Mouse (Mus musculus): ENCODE results near the gene Cope. TPM values are rescaled to one million over a fixed set of nuclear protein-coding genes. Genes with fewer than 3 reads are reported as not detected.

The Cope gene
- polyA plus RNA-seq, 1 experiment from 2014 or later: 377 TPM

- no peaks in the 10 kb centered on the region for H3K27me3 ChIP-seq
- peaks cover 21% of the 10 kb centered on the region for H3K36me3 ChIP-seq
- H3K9me3 ChIP-seq (replicated peaks): no peaks in the 10 kb centered on the region
- no peak overlapping the region for H3K4me2 ChIP-seq (replicated peaks)
- no peak overlapping the region for H3K4me3 ChIP-seq (replicated peaks)
- H3K9ac ChIP-seq: no peak overlapping the region
- H3K27ac ChIP-seq (replicated peaks): no peak overlapping the region
- peaks cover 59% of the 10 kb centered on the region for H3K4me1 ChIP-seq
- 70% methylated on average over 1 of the region's 1 CpGs for WGBS
- no peak for ATAC-seq (ENCODE audit: insufficient number of reproducible peaks, low FRiP score, low TSS enrichment, low read depth)
Observed at GRCm38 (mm10) chr8:70347860-70348420, 45.6 kb downstream of the Cope start.

DNA sequence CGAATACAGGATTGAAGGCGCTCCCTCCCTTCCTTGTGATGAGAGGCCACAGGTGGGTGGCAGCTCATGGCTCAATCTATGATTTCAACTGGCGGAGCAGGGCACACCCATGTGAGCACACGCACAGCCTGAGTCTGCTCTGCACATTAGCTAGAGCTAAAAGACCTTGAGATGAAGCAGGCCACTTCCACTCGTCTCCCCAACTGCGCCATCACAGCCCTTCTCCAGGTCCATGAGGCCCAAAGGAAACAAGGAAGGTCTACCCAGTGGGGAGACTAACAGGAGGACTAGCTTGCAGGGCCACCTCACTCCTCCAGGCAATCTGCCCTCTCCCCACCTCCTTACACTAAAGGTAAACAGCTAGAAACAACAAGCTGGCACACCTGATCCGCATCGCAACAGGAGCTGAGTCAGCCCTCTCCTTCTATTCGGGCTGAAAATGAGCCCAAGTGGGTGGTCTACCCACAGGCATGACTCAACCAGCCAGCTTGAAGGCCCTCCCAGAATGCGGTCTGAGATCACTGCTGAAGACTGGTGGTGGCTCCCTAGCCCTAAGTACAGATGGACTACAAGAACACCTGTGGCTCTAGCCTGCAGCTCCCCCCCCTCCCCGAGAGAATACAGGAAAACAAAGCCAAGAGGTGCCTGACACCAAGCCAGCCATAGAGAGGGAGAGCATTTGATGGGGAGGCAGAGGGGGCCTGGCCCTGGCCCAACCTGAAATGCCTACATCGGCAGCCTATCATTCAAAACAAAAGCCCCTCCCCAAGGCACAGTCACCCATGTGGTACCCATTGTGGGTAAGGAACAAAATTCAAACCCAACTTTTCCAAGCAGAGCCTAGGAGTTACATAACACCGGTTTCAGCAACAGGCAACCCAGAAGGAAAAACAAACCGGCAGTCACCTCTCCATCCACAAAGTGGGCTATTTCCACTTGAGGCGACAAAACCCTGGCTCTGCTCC lies 49.0 kb downstream of the Cope start:
- H3K9ac ChIP-seq: peak overlapping the region; percentile 94
- peak overlapping the region; percentile 99 for H3K4me3 ChIP-seq (replicated peaks)
- peak overlapping the region; percentile 98 for H3K4me2 ChIP-seq (replicated peaks)
- peak overlapping the region; percentile 65 for H3K27ac ChIP-seq (replicated peaks)
- peaks cover 9% of the 10 kb centered on the region; the same call in 1 of the 2 replicates for H3K36me3 ChIP-seq
- H3K27me3 ChIP-seq: no peaks in the 10 kb centered on the region
- H3K9me3 ChIP-seq (replicated peaks): no peaks in the 10 kb centered on the region
- no peak for ATAC-seq (ENCODE audit: insufficient number of reproducible peaks, low FRiP score, low TSS enrichment, low read depth)
- whole genome bisulfite sequencing: 31% methylated on average over 15 of the region's 15 CpGs
- H3K4me1 ChIP-seq: peaks cover 58% of the 10 kb centered on the region

DNA sequence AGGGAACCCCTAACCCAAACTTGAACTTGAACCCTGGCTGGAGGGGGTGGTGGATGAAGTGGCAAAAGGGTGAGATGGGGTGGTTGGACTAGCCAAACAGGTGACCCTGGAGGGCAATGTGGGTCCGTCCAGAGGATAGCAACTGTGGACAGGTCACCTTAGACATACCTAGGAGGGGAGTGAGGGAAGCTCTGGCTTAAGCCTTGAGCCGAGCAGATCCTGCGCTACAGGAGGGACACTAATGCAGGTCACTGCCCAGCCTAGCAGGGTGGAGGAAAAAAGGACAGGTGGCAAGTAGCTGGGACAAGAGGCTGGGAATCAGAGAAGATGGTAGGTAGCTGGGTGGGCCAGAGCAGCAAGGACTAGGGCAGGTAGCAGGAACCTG lies 49.7 kb downstream of the Cope start:
- Histone ChIP-seq H3K27me3 (no peaks in the 10 kb centered on the region), H3K4me1 (peaks cover 58% of the 10 kb centered on the region), H3K4me2 (replicated peaks) (peak overlapping the region; percentile 98), H3K9ac (peak overlapping the region; percentile 94), H3K36me3 (peaks cover 9% of the 10 kb centered on the region; the same call in 1 of the 2 replicates), H3K4me3 (replicated peaks) (peak overlapping the region; percentile 99), H3K27ac (replicated peaks) (peak overlapping the region; percentile 63), H3K9me3 (replicated peaks) (no peaks in the 10 kb centered on the region)
- ATAC-seq (ENCODE audit: insufficient number of reproducible peaks, low FRiP score, low TSS enrichment, low read depth): no peak
- WGBS: 16% methylated on average over 3 of the region's 3 CpGs

- Histone ChIP-seq H3K4me3 (replicated peaks) (peak overlapping the region; percentile 99), H3K9me3 (replicated peaks) (no peaks in the 10 kb centered on the region), H3K4me1 (peaks cover 58% of the 10 kb centered on the region), H3K4me2 (replicated peaks) (peak overlapping the region; percentile 98), H3K36me3 (peaks cover 9% of the 10 kb centered on the region; the same call in 1 of the 2 replicates), H3K27me3 (no peaks in the 10 kb centered on the region), H3K9ac (peak overlapping the region; percentile 94), H3K27ac (replicated peaks) (peak overlapping the region; percentile 91)
- WGBS: under 1% methylated on average over 64 of the region's 64 CpGs
- peak; percentile 57; the same call in 1 of the 2 replicates for ATAC-seq (ENCODE audit: insufficient number of reproducible peaks, low FRiP score, low TSS enrichment, low read depth)
Observed at GRCm38 (mm10) chr8:70352657-70353151, 50.4 kb downstream of the Cope start.

GRCm38 (mm10) chr8:70353194-70353817 lies 51.0 kb downstream of the Cope start, which contains the start of gene Upf1:
Upf1 (minus strand) TSS chr8:70353278.
- Histone ChIP-seq H3K4me3 (replicated peaks) (peak within 1 kb of the TSS; percentile 99), H3K4me2 (replicated peaks) (peak within 1 kb of the TSS; percentile 98), H3K36me3 (peaks cover 9% of the 10 kb centered on the region; the same call in 1 of the 2 replicates), H3K27me3 (no peaks in the 10 kb centered on the region), H3K9ac (peak within 1 kb of the TSS; percentile 94), H3K9me3 (replicated peaks) (no peaks in the 10 kb centered on the region), H3K4me1 (peaks cover 53% of the 10 kb centered on the region), H3K27ac (replicated peaks) (peak within 1 kb of the TSS; percentile 91)
- peak; percentile 91 for ATAC-seq (ENCODE audit: insufficient number of reproducible peaks, low FRiP score, low TSS enrichment, low read depth)
- WGBS: under 1% methylated on average over 63 of the region's 69 CpGs

GRCm38 (mm10) chr8:70354004-70354403 lies 51.7 kb downstream of the Cope start:
- peaks cover 46% of the 10 kb centered on the region for H3K4me1 ChIP-seq
- H3K9ac ChIP-seq: peak overlapping the region; percentile 39; the same call in 1 of the 2 replicates
- H3K27ac ChIP-seq (replicated peaks): peak overlapping the region; percentile 79
- H3K4me3 ChIP-seq (replicated peaks): peak overlapping the region; percentile 99
- H3K36me3 ChIP-seq: peaks cover 7% of the 10 kb centered on the region; the same call in 1 of the 2 replicates
- no peak for ATAC-seq (ENCODE audit: insufficient number of reproducible peaks, low FRiP score, low TSS enrichment, low read depth)
- H3K9me3 ChIP-seq (replicated peaks): no peaks in the 10 kb centered on the region
- WGBS: 60% methylated on average over 4 of the region's 4 CpGs
- H3K4me2 ChIP-seq (replicated peaks): peak overlapping the region; percentile 98
- H3K27me3 ChIP-seq: no peaks in the 10 kb centered on the region

- Histone ChIP-seq H3K4me1 (peaks cover 25% of the 10 kb centered on the region), H3K27me3 (no peaks in the 10 kb centered on the region), H3K27ac (replicated peaks) (no peak overlapping the region), H3K9me3 (replicated peaks) (no peaks in the 10 kb centered on the region), H3K36me3 (no peaks in the 10 kb centered on the region), H3K4me3 (replicated peaks) (no peak overlapping the region), H3K9ac (no peak overlapping the region), H3K4me2 (replicated peaks) (no peak overlapping the region)
- no peak for ATAC-seq (ENCODE audit: insufficient number of reproducible peaks, low FRiP score, low TSS enrichment, low read depth)
- WGBS: 83% methylated on average over 1 of the region's 1 CpGs
Observed at GRCm38 (mm10) chr8:70356111-70356510, 53.8 kb downstream of the Cope start.

DNA sequence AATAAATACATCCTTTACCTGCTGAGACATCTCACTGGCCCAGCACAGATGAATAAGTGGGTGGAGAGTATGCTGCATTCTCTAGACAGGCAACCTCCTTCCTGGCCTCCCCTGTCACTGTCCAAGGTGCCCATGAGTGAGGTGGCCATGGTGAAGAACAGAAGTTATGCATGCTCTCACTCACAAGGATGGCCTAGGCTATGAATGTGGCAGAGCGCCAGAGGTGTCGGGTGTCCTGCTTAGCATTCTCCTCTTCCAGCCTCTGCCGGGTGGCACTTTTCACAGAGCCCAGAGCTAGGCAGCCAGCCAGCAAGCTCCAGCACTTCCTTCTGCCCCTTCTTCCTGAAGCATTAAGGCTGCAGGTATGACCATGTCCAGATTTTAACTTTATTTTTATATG lies 57.1 kb downstream of the Cope start:
- Histone ChIP-seq H3K4me2 (replicated peaks) (no peak overlapping the region), H3K27ac (replicated peaks) (no peak overlapping the region), H3K9me3 (replicated peaks) (no peaks in the 10 kb centered on the region), H3K4me3 (replicated peaks) (no peak overlapping the region), H3K9ac (no peak overlapping the region), H3K27me3 (peaks cover 4% of the 10 kb centered on the region; the same call in 1 of the 2 replicates), H3K36me3 (no peaks in the 10 kb centered on the region), H3K4me1 (peaks cover 5% of the 10 kb centered on the region; the same call in 1 of the 2 replicates)
- WGBS: 36% methylated on average over 3 of the region's 3 CpGs
- ATAC-seq (ENCODE audit: insufficient number of reproducible peaks, low FRiP score, low TSS enrichment, low read depth): 0 out of 2 replicates have a peak, but pooled peaks have one; percentile 36

DNA sequence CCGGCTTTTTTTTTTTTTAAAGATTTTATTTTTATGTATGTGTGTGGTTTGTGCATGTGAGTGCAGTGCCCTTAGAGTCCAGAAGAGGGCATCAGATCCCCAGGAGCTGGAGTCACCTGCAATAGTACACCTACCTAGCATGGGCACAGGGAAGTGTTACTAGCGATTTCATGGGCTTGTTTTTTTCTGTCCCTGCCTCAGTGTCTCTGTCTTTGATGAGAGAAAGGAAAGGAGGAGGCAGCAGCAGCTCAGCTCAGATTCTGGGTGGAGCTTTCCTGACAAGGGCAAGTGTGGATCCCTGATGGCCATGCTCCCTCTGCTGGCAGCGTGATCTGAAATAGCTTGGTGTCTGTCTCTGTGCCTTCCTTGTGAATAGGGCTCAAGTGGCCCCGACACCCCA lies 58.5 kb downstream of the Cope start:
- no peak overlapping the region for H3K4me3 ChIP-seq (replicated peaks)
- no peak overlapping the region for H3K4me2 ChIP-seq (replicated peaks)
- H3K36me3 ChIP-seq: no peaks in the 10 kb centered on the region
- no peak overlapping the region for H3K27ac ChIP-seq (replicated peaks)
- WGBS: 55% methylated on average over 4 of the region's 4 CpGs
- ATAC-seq (ENCODE audit: insufficient number of reproducible peaks, low FRiP score, low TSS enrichment, low read depth): no peak
- peaks cover 4% of the 10 kb centered on the region; the same call in 1 of the 2 replicates for H3K4me1 ChIP-seq
- no peak overlapping the region for H3K9ac ChIP-seq
- peaks cover 4% of the 10 kb centered on the region; the same call in 1 of the 2 replicates for H3K27me3 ChIP-seq
- H3K9me3 ChIP-seq (replicated peaks): no peaks in the 10 kb centered on the region

DNA sequence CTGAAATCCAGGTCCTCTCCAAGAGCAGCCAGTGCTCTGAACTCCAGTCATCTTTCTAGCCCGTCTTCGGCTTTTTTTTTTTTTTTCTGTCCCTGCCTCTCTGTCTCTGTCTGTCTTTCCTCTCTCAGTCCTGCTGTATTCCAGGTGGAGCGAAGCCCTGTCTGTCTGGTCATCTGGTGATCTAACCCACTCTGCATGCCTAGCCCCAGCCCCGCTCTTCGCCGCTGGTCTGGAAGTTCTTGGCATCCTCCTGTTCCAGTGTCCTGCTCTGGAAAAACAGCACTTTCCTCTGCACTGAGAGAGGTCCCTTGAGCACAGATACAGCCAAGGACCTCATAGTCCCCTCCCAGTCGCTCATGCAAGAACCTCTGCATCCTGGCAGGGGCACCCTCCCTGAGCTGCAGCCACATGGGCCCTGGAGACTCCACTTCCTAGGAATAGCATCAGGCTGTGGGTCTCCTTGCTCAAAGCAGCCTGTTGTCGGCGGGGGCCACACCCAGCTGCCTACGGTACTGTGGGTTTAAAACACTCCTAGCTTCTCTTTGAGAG lies 59.2 kb downstream of the Cope start:
- no peaks in the 10 kb centered on the region for H3K9me3 ChIP-seq (replicated peaks)
- no peaks in the 10 kb centered on the region for H3K36me3 ChIP-seq
- H3K4me1 ChIP-seq: peaks cover 4% of the 10 kb centered on the region; the same call in 1 of the 2 replicates
- WGBS: 70% methylated on average over 10 of the region's 10 CpGs
- H3K27ac ChIP-seq (replicated peaks): 0 out of 2 replicates have a peak overlapping the region, but pooled peaks have one; percentile 30
- no peak overlapping the region for H3K4me2 ChIP-seq (replicated peaks)
- H3K4me3 ChIP-seq (replicated peaks): no peak overlapping the region
- ATAC-seq (ENCODE audit: insufficient number of reproducible peaks, low FRiP score, low TSS enrichment, low read depth): no peak
- H3K9ac ChIP-seq: no peak overlapping the region
- H3K27me3 ChIP-seq: peaks cover 4% of the 10 kb centered on the region; the same call in 1 of the 2 replicates

Data from embryonic facial prominence, embryonic 15.5 days (tissue).